Mouse (Mus musculus) 3T3-L1 (cell line): Measurements from ENCODE around the gene Atg101.

Experiments used
- DNase-seq: peaks from one replicate; pipeline ENCODE4 v3.0.0-alpha.2; 2015; ENCODE audit warnings: low read depth, low spot score

Gene Atg101

GRCm38 (mm10) chr15:101283183-101283910 lies 725 bp upstream of the Atg101 start:
- peak; percentile 89 for DNase-seq

- peak; percentile 74 for DNase-seq
These were observed 2.2 kb downstream of the Atg101 start for GRCm38 (mm10) chr15:101286129-101286770.

- DNase-seq = no peak
These were observed 3.3 kb downstream of the Atg101 start for GRCm38 (mm10) chr15:101287361-101287760.

GRCm38 (mm10) chr15:101290354-101290753 lies 6.3 kb downstream of the Atg101 start:
- DNase-seq = no peak

GRCm38 (mm10) chr15:101292012-101292411 lies 7.9 kb downstream of the Atg101 start:
- no peak for DNase-seq

GRCm38 (mm10) chr15:101293025-101293621 lies 9.1 kb downstream of the Atg101 start, which contains the start of gene 6030408B16Rik:
6030408B16Rik (plus strand) TSS chr15:101293212.
- DNase-seq = no peak

- no peak for DNase-seq
These were observed 10.2 kb downstream of the Atg101 start for GRCm38 (mm10) chr15:101294028-101294894.

GRCm38 (mm10) chr15:101295106-101295505 lies 11.0 kb downstream of the Atg101 start:
- no peak for DNase-seq

- DNase-seq = no peak
These were observed 11.5 kb downstream of the Atg101 start for GRCm38 (mm10) chr15:101295616-101296015.

- DNase-seq = no peak
These were observed 12.0 kb downstream of the Atg101 start for GRCm38 (mm10) chr15:101296091-101296490.

- no peak for DNase-seq
These were observed 13.9 kb downstream of the Atg101 start for GRCm38 (mm10) chr15:101297988-101298387.

- DNase-seq = no peak
These were observed 14.5 kb downstream of the Atg101 start for GRCm38 (mm10) chr15:101298550-101298949.

GRCm38 (mm10) chr15:101299480-101299960 lies 15.4 kb downstream of the Atg101 start:
- DNase-seq = no peak

- DNase-seq = no peak
These were observed 16.1 kb downstream of the Atg101 start for GRCm38 (mm10) chr15:101300128-101300527.

- DNase-seq = no peak
These were observed 18.1 kb downstream of the Atg101 start for GRCm38 (mm10) chr15:101302201-101302600.

- DNase-seq = no peak
These were observed 19.8 kb downstream of the Atg101 start for GRCm38 (mm10) chr15:101303830-101304229.

GRCm38 (mm10) chr15:101306459-101306858 lies 22.4 kb downstream of the Atg101 start:
- no peak for DNase-seq

- peak; percentile 48 for DNase-seq
These were observed 24.6 kb downstream of the Atg101 start for GRCm38 (mm10) chr15:101308440-101309348.

GRCm38 (mm10) chr15:101309493-101309892 lies 25.4 kb downstream of the Atg101 start:
- DNase-seq = no peak

- DNase-seq = no peak
These were observed 27.2 kb downstream of the Atg101 start for GRCm38 (mm10) chr15:101311087-101311770.
